Mouse (Mus musculus): ENCODE results near the gene Gm49359. TPM values are rescaled to one million over a fixed set of nuclear protein-coding genes. Genes with fewer than 3 reads are reported as not detected.
"Not testable (repeated sequence)": the region's sequence is repeated elsewhere in the genome, so short reads cannot be mapped to it uniquely, and the experiment has no call there.

The Gm49359 gene
- 9.1 TPM for polyA plus RNA-seq (2021)

DNA sequence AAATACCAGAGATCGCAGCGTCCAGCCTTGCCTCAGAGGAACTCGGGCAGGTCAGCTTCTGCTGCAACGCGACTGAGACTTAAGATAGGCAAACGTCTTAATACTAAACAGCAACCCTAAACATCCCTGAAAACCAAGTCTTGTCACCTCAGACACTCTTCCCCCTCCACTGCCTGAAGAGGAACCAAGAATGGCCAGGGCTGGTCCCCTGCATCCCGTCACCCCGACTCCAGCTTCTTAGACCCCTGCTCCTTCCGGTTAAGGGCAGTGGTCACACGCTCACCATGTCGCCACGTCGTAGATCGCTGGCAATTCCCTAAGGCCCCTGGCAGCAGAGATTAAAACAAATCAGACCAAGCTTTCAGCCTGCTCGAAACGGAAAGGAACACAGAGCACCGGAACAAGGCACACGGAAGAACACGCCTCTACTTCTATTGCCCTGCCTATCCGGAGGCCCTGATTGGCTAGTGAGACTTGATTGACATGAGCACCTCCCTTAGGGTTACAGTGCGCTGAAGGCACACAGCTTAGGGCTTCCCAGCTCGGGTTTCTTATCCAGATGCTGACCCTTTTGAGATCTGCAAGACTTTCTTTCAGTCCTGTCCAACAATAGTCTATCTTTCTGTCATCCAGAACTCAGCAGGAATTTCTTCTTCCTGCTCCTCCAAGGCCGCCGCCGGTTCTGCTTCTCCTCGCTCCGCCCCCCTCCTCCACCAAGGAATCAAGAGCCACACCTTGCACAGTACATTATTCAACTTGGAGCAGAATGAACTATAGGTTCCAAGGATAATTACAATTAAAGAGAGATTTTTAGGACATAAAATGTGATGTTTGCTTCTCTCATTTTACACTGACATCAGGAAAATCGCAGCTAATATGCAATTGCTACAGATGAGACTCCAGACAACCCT lies at the start of gene Gm49359:
Gene Gm49359, minus strand, starts transcription at position 409 of the 911 bp plus-strand sequence.
- POLR2A ChIA-PET, H3K27me3 ChIP-seq, CTCF ChIA-PET: not testable (repeated sequence)
- DNase-seq (ENCODE audit: low read depth, low spot score) = peak; percentile 46
- ATAC-seq = peak; percentile 100
- in situ Hi-C loops (cut with MboI; ENCODE audit: low pct_unique_long_range_greater_than_20kb) = loop anchor here (10.0 kb wide), 1 partner anchor 388 kb away; the partner anchor contains the start of gene Fbp2

GRCm38 (mm10) chr13:62510641-62511420 lies 44.2 kb upstream of the Gm49359 start:
- CTCF ChIA-PET; ATAC-seq; H3K27me3 ChIP-seq; POLR2A ChIA-PET; DNase-seq (ENCODE audit: low read depth, low spot score); in situ Hi-C loops (cut with MboI; ENCODE audit: low pct_unique_long_range_greater_than_20kb): not testable (repeated sequence)

DNA sequence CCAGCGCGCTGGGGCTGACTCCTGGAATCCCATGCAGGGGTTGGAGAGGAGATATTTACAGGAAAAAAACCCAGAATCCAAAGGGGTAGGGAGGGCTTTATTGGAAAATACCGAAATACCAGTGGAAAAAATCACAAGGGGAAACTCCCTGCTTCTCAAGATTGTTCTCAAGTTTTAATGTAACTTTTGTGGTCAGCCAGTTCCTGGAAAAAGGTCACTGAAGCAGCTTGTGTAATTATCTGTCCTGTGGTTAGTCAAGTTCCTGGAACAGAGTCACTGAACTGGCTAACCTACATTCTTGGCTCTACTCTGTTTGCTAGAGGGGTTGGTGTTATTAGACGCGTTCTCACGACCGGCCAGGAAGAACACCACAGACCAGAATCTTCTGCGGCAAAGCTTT lies 6.0 kb upstream of the Gm49359 start:
- H3K27me3 ChIP-seq; ATAC-seq; in situ Hi-C loops (cut with MboI; ENCODE audit: low pct_unique_long_range_greater_than_20kb); CTCF ChIA-PET; POLR2A ChIA-PET: not testable (repeated sequence)
- peak; percentile 27 for DNase-seq (ENCODE audit: low read depth, low spot score)

- in situ Hi-C loops (cut with MboI; ENCODE audit: low pct_unique_long_range_greater_than_20kb) = loop anchor here (10.0 kb wide), 1 partner anchor 385 kb away; the partner anchor contains the start of gene Fbp2
- CTCF ChIA-PET = interaction anchor here (0.8 kb wide), 1 partner anchor 387 kb away, joined by 3 read pairs; no protein-coding TSS in a partner anchor
- POLR2A ChIA-PET; ATAC-seq; DNase-seq (ENCODE audit: low read depth, low spot score); H3K27me3 ChIP-seq: not testable (repeated sequence)
These were observed 3.3 kb upstream of the Gm49359 start for GRCm38 (mm10) chr13:62469947-62470346.

Other genes starting within 250 kb of the Gm49359 start
- gene Gm3604, start 83.7 kb downstream of the Gm49359 start, polyA plus RNA-seq (2021) = 0.50 TPM
- gene Zfp935, start 91.7 kb upstream of the Gm49359 start, polyA plus RNA-seq (2021) = 0.95 TPM
- 4.9 TPM for gene Zfp934, start 104.4 kb upstream of the Gm49359 start, polyA plus RNA-seq (2021)
- 0.28 TPM for gene 6720489N17Rik, start 157.3 kb upstream of the Gm49359 start, polyA plus RNA-seq (2021)